Mouse (Mus musculus): ENCODE results near the gene Atg2b. TPM values are rescaled to one million over a fixed set of nuclear protein-coding genes. Genes with fewer than 3 reads are reported as not detected.
A peak's percentile ranks its signal among the peaks of the same experiment; 100 is the strongest.

Gene Atg2b
- polyA plus RNA-seq, 1 experiment from 2014 or later: 13.6 TPM

- 78% methylated on average over 7 of the region's 7 CpGs for WGBS
- ATAC-seq (ENCODE audit: insufficient number of reproducible peaks, low FRiP score, low TSS enrichment, low read depth): no peak
- Histone ChIP-seq H3K4me3 (no peak overlapping the region), H3K4me1 (peaks cover 7% of the 10 kb centered on the region), H3K36me3 (peaks cover 29% of the 10 kb centered on the region), H3K9ac (no peak overlapping the region), H3K9me3 (no peaks in the 10 kb centered on the region), H3K27ac (no peak overlapping the region), H3K27me3 (no peaks in the 10 kb centered on the region), H3K4me2 (no peak overlapping the region)
Measured at GRCm38 (mm10) chr12:105678211-105678610, 6.8 kb downstream of the Atg2b start.

- Histone ChIP-seq H3K4me1 (peaks cover 2% of the 10 kb centered on the region; the same call in 1 of the 2 replicates), H3K4me2 (no peak overlapping the region), H3K9me3 (no peaks in the 10 kb centered on the region), H3K27me3 (no peaks in the 10 kb centered on the region), H3K27ac (no peak overlapping the region), H3K9ac (no peak overlapping the region), H3K4me3 (no peak overlapping the region), H3K36me3 (peaks cover 40% of the 10 kb centered on the region)
- no peak for ATAC-seq (ENCODE audit: insufficient number of reproducible peaks, low FRiP score, low TSS enrichment, low read depth)
- 97% methylated on average over 8 of the region's 8 CpGs for WGBS
Measured at GRCm38 (mm10) chr12:105676274-105676673, 8.7 kb downstream of the Atg2b start.

DNA sequence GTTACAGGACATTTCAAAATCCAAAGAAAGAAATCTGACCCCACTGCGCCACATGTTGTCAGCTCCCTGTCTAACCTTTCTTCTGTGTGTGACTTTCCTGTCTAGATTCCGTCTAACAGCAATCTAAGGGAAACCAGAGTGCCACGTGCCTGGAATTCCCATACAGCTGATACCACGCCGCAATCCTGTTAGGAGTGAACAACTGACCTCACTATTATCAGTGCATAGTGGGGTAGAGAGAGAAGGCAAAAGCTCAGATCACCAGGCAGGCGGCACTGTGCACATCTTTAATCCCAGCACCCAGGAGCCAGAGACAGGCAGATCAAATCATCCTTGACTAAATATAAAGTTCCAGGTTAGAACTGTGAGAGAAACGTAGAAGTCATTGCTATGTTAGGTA, 29.2 kb downstream of the Atg2b start:
- no peak for ATAC-seq (ENCODE audit: insufficient number of reproducible peaks, low FRiP score, low TSS enrichment, low read depth)
- Histone ChIP-seq H3K27me3 (no peaks in the 10 kb centered on the region), H3K9ac (no peak overlapping the region), H3K4me3 (no peak overlapping the region), H3K9me3 (no peaks in the 10 kb centered on the region), H3K4me1 (no peaks in the 10 kb centered on the region), H3K27ac (no peak overlapping the region), H3K36me3 (peaks cover 95% of the 10 kb centered on the region), H3K4me2 (no peak overlapping the region)
- 87% methylated on average over 7 of the region's 7 CpGs for WGBS

DNA sequence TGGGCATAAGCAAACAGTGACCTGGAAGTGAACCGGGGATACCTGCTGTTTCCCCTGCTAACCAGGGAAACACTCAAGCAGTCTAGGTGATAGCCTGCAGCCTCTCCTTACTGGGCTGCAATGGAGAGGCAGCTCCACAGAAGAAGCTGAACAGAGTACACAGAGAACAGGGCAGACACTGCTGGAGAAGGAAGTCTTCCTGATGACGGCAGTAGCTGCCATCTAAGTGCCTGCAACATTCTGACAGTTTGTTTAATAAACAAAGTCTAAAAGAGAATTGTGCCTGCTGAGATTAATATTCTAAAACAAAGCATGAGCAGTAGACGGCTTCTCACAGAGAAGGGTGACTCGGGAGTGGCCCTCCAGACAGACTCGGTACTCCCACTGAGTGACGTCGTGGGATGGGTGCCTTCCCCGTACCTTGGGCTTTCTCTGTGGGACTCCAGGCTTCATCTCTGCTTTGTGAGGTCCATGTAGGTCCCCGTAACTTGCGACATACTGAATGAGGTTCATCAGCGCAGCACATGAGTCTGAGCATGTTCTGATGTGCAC, 42.2 kb downstream of the Atg2b start:
- no peaks in the 10 kb centered on the region for H3K27me3 ChIP-seq

DNA sequence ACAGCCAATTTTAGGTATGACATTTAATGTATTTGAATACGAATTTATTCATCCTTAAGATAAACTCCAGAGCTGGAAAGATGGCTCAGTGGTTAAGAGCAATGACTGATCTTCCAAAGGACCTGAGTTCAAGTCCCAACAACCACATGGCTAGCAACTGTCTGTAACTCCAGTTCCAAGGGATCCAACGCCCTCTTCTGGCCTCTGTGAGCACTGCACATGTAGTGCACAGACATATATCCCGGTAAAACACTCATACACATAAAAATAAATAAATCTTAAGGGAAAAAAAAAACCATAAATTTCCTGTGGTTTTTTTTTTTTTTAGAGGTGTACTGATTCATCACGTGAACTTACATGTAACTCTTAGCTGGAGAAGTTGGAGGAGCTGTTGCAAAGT, 47.5 kb downstream of the Atg2b start:
- no peak overlapping the region for H3K27ac ChIP-seq
- H3K27me3 ChIP-seq: no peaks in the 10 kb centered on the region
- no peaks in the 10 kb centered on the region for H3K9me3 ChIP-seq
- H3K9ac ChIP-seq: no peak overlapping the region
- H3K4me1 ChIP-seq: no peaks in the 10 kb centered on the region
- no peak overlapping the region for H3K4me3 ChIP-seq
- H3K4me2 ChIP-seq: no peak overlapping the region
- 76% methylated on average over 4 of the region's 4 CpGs for WGBS
- ATAC-seq (ENCODE audit: insufficient number of reproducible peaks, low FRiP score, low TSS enrichment, low read depth): no peak
- H3K36me3 ChIP-seq: peaks cover 96% of the 10 kb centered on the region

More for the DNA sequence above, 42.2 kb downstream of the Atg2b start:
- no peaks in the 10 kb centered on the region for H3K4me1 ChIP-seq
- no peak overlapping the region for H3K4me2 ChIP-seq
- ATAC-seq (ENCODE audit: insufficient number of reproducible peaks, low FRiP score, low TSS enrichment, low read depth): no peak
- no peaks in the 10 kb centered on the region for H3K9me3 ChIP-seq
- H3K9ac ChIP-seq: no peak overlapping the region
- H3K4me3 ChIP-seq: no peak overlapping the region
- WGBS: 95% methylated on average over 11 of the region's 11 CpGs
- peaks cover 97% of the 10 kb centered on the region for H3K36me3 ChIP-seq
- no peak overlapping the region for H3K27ac ChIP-seq

DNA sequence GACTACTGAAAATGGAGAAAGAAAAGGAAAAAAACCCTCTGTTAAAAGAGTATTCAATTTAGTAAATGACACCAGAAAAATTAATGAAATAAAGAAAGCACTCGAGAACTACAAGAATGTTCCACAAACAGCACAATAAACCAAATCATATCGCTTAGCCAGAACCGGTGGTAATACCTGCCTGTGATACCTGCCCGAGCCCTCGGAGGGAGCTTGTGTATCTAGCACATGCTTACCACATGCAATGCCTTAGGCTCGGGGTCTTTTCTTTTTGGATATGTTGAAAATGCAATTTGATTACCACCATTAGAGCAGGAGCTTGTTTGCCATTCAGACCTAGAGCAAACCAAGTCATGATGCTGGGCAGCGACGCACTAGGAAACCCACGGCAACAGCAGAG, 48.5 kb downstream of the Atg2b start:
- H3K36me3 ChIP-seq: peaks cover 92% of the 10 kb centered on the region
- no peak overlapping the region for H3K27ac ChIP-seq
- H3K9ac ChIP-seq: no peak overlapping the region
- H3K4me1 ChIP-seq: no peaks in the 10 kb centered on the region
- WGBS: 92% methylated on average over 9 of the region's 9 CpGs
- H3K4me2 ChIP-seq: no peak overlapping the region
- no peak overlapping the region for H3K4me3 ChIP-seq
- H3K9me3 ChIP-seq: no peaks in the 10 kb centered on the region
- no peaks in the 10 kb centered on the region for H3K27me3 ChIP-seq
- no peak for ATAC-seq (ENCODE audit: insufficient number of reproducible peaks, low FRiP score, low TSS enrichment, low read depth)

- Histone ChIP-seq H3K27ac (no peak overlapping the region), H3K4me1 (no peaks in the 10 kb centered on the region), H3K27me3 (no peaks in the 10 kb centered on the region), H3K4me3 (no peak overlapping the region), H3K4me2 (no peak overlapping the region), H3K9ac (no peak overlapping the region), H3K36me3 (peaks cover 78% of the 10 kb centered on the region), H3K9me3 (no peaks in the 10 kb centered on the region)
- ATAC-seq (ENCODE audit: insufficient number of reproducible peaks, low FRiP score, low TSS enrichment, low read depth): no peak
- 94% methylated on average over 13 of the region's 13 CpGs for WGBS
Measured at GRCm38 (mm10) chr12:105634374-105635067, 50.5 kb downstream of the Atg2b start.

DNA sequence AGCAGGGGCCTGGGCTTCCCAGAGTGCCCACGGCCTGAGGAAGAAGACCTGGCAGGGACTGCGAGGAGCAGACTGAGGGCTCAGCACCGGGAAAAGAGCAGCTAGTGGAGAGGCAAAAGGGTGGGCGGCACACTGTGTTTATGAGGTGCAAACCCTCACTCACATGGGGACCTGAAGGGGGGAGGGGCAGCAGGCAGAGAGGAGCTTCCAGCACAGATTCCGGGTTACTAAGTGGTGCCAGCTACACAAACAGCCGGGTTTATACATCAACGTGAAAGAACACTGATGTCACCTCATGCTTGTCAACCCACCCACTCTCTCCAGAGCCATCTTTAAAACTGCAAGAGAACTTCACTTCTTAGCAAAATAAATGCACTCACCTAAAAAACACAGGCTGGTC, 59.2 kb downstream of the Atg2b start:
- Histone ChIP-seq H3K36me3 (peaks cover 60% of the 10 kb centered on the region), H3K9me3 (no peaks in the 10 kb centered on the region), H3K4me3 (no peak overlapping the region), H3K4me1 (peaks cover 11% of the 10 kb centered on the region; the same call in 1 of the 2 replicates), H3K9ac (no peak overlapping the region), H3K4me2 (no peak overlapping the region), H3K27me3 (no peaks in the 10 kb centered on the region), H3K27ac (no peak overlapping the region)
- ATAC-seq (ENCODE audit: insufficient number of reproducible peaks, low FRiP score, low TSS enrichment, low read depth): peak; percentile 48; the same call in 1 of the 2 replicates
- WGBS: 27% methylated on average over 7 of the region's 7 CpGs

DNA sequence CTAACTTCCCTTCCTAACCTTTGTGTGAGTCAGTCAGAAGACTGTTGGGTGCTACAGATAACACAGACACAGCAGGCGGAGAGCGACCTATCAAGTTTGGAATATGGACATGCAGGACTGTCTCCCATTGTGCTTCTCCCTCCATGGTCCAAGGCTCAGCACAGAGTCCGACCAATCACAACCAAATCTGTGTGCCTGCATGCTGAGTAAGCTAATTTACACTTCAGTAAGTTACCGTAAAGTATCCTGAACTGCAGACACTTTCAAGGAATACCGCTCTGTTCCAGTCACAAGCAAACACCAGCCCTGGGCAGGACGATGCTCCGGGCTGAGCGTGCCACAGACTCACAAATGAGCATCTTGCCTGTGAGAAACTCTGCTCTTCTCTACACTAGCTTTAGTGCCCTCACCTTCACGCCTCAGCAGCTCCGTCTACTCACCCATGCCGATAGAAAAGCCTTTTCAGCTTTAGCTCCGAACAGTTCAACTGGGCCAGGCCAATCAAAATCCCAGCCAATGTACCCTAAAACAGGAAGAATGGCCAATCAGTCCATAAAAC, 62.0 kb downstream of the Atg2b start:
- Histone ChIP-seq H3K4me2 (no peak overlapping the region), H3K27me3 (no peaks in the 10 kb centered on the region)

DNA sequence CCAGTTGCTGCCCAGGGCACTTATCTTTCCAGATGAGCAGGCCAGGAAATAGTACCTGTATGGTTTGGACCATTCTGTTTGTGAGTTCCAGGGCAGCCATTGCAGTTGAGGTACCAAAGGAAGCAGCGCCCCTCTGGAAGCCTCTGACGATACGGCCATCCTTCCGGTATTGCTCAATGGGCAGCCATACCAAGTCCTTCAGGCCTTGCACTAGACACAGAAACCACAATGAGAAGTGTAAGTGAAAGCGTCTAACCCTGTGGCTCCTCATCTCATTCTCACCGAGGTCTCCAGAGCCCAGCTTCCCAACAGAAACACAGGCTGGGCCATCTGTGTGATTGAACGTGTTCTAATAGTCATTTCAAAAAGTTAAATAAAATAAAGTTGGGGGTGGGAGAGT, 63.0 kb downstream of the Atg2b start:
- 92% methylated on average over 7 of the region's 7 CpGs for WGBS
- Histone ChIP-seq H3K9me3 (no peaks in the 10 kb centered on the region), H3K4me2 (no peak overlapping the region), H3K9ac (no peak overlapping the region), H3K4me3 (no peak overlapping the region), H3K27me3 (no peaks in the 10 kb centered on the region), H3K4me1 (peaks cover 11% of the 10 kb centered on the region; the same call in 1 of the 2 replicates), H3K27ac (no peak overlapping the region), H3K36me3 (peaks cover 73% of the 10 kb centered on the region)
- ATAC-seq (ENCODE audit: insufficient number of reproducible peaks, low FRiP score, low TSS enrichment, low read depth): no peak

More for the DNA sequence above, 62.0 kb downstream of the Atg2b start:
- no peak overlapping the region for H3K27ac ChIP-seq
- H3K9me3 ChIP-seq: no peaks in the 10 kb centered on the region
- H3K4me3 ChIP-seq: no peak overlapping the region
- WGBS: 92% methylated on average over 12 of the region's 12 CpGs
- no peak for ATAC-seq (ENCODE audit: insufficient number of reproducible peaks, low FRiP score, low TSS enrichment, low read depth)
- H3K36me3 ChIP-seq: peaks cover 72% of the 10 kb centered on the region
- peaks cover 11% of the 10 kb centered on the region; the same call in 1 of the 2 replicates for H3K4me1 ChIP-seq
- H3K9ac ChIP-seq: no peak overlapping the region

GRCm38 (mm10) chr12:105613559-105613958, 71.5 kb downstream of the Atg2b start:
- Histone ChIP-seq H3K4me2 (no peak overlapping the region), H3K9ac (no peak overlapping the region), H3K4me3 (no peak overlapping the region), H3K36me3 (peaks cover 39% of the 10 kb centered on the region), H3K27me3 (no peaks in the 10 kb centered on the region), H3K9me3 (no peaks in the 10 kb centered on the region), H3K4me1 (no peaks in the 10 kb centered on the region), H3K27ac (no peak overlapping the region)
- ATAC-seq (ENCODE audit: insufficient number of reproducible peaks, low FRiP score, low TSS enrichment, low read depth): no peak
- WGBS: 86% methylated on average over 10 of the region's 10 CpGs

GRCm38 (mm10) chr12:105611748-105612147, 73.3 kb downstream of the Atg2b start:
- H3K4me1 ChIP-seq: no peaks in the 10 kb centered on the region
- no peaks in the 10 kb centered on the region for H3K9me3 ChIP-seq
- H3K27me3 ChIP-seq: no peaks in the 10 kb centered on the region
- no peak overlapping the region for H3K4me3 ChIP-seq
- WGBS: 15% methylated on average over 7 of the region's 7 CpGs
- H3K9ac ChIP-seq: no peak overlapping the region
- ATAC-seq (ENCODE audit: insufficient number of reproducible peaks, low FRiP score, low TSS enrichment, low read depth): no peak
- no peak overlapping the region for H3K27ac ChIP-seq
- H3K36me3 ChIP-seq: peaks cover 24% of the 10 kb centered on the region
- H3K4me2 ChIP-seq: no peak overlapping the region
